In the genomic region with DNA sequence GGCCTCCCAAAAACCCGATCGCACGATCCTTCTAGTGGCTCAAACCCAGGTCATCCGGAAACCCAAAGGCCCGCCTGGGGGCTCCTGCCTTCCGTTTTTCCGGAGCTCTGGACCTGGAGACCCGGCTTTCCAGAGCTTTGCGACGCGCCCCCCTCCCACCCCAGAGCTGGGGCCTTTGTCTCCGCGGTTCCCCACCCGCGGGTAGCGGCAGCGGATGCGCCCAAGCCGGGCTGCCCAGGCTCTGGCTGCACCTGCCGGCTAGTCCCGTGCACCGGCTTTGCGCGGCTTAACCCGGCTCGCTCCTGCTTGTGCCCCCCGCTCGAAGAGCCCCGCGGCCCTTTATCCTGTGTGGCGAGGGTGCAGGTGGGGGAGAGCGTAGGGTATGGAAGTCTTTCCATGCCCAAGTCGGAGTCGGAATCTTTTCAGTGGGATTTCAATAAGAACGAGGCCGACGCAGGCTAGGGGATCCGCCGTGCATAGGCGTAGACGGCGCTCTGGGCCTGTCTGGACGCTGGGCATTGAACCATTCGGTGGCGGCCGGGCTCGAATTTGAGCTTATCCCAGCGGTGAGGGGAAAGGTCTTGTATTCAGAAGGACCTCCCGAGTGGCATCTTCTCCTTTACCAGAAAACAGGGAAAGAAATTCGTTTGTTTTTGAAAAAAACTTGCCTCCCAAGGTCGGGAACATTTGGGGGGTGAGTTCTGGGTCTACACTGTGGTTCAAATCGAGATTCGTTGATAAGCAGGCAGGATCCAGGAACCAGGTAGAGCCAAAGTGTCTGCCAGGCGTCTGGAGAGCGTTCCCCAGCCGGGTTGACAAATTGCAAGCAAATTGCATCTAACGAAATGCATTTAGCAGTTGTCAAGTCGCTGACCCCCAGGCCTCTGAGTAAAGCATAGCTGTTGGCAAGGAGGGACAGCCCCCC, we compare ENCODE assay signal across 9 mouse cellular contexts. TPM values are rescaled to one million over a fixed set of nuclear protein-coding genes. Genes with fewer than 3 reads are reported as not detected.
A peak's percentile ranks its signal among the peaks of the same experiment; 100 is the strongest.
DNase-seq lines count a peak whose midpoint lies in the region; ATAC-seq and TF ChIP-seq lines count a peak whose summit lies in the region.
"Had no signal": no experiment of that assay in that cellular context is flagged by ENCODE, and none has a peak within 500 bp of the region (broad histone marks: within the 10 kb centered on the region; RNA-seq: fewer than 3 reads in every experiment).

No protein-coding gene starts in this region.

- peak in 1 of 2 experiments; percentile 5; a peak in 1 of 4 replicates for TF ChIP-seq POLR2A in MEL (IDR thresholded peaks at IDR 0.05; ENCODE audit: control insufficient read depth in 1 of 2, insufficient read depth in 1 of 2, low read depth in 1 of 2, low read length in 2 of 2, poor library complexity in 1 of 2)

- H3K9ac ChIP-seq in MEL (ENCODE audit: control insufficient read depth, low read depth, low read length, poor library complexity, severe bottlenecking), result peak overlapping the region; percentile 92
- peak overlapping the region; percentile 77 for H3K9ac ChIP-seq in heart, embryonic 13.5 days
- H3K9ac ChIP-seq in liver, embryonic 11.5 days (ENCODE audit: low read depth, low read length), result peak overlapping the region; percentile 17; the same call in 1 of the 2 replicates
- H3K9ac ChIP-seq in stomach, postnatal 0 days (ENCODE audit: low read length), result no peak overlapping the region

- H3K9me3 ChIP-seq in MEL (replicated peaks; ENCODE audit: insufficient read depth, low read length), result no peaks in the 10 kb centered on the region
- H3K9me3 ChIP-seq in heart, embryonic 13.5 days, result no peaks in the 10 kb centered on the region
- no peaks in the 10 kb centered on the region for H3K9me3 ChIP-seq in liver, embryonic 11.5 days (ENCODE audit: control insufficient read depth, low read length)
- no peaks in the 10 kb centered on the region for H3K9me3 ChIP-seq in stomach, postnatal 0 days (ENCODE audit: control insufficient read depth, low read length)

- TF ChIP-seq CTCF in MEL (IDR thresholded peaks at IDR 0.05 in 2 of 3, conservative IDR thresholded peaks at IDR 0.05 in 1 of 3; ENCODE audit: control insufficient read depth in 1 of 3, insufficient read depth in 1 of 3, low read depth in 2 of 3, low read length in 3 of 3, poor library complexity in 1 of 3, severe bottlenecking in 1 of 3), result no peak
- TF ChIP-seq CTCF in stomach, postnatal 0 days (IDR thresholded peaks at IDR 0.05; ENCODE audit: low read depth), result no peak

- no peak for ATAC-seq in heart, embryonic 13.5 days (ENCODE audit: extremely low read depth, insufficient number of reproducible peaks, low FRiP score, low TSS enrichment)
- no peak for ATAC-seq in liver, embryonic 11.5 days (replicated peaks; ENCODE audit: low FRiP score)
- ATAC-seq in stomach, postnatal 0 days (ENCODE audit: low FRiP score, low TSS enrichment), result no peak

- H3K4me2 ChIP-seq in heart, embryonic 13.5 days, result peak overlapping the region; percentile 81
- peak overlapping the region; percentile 80 for H3K4me2 ChIP-seq in liver, embryonic 11.5 days
- peak overlapping the region; percentile 52 for H3K4me2 ChIP-seq in stomach, postnatal 0 days (replicated peaks; ENCODE audit: low read depth)

- TF ChIP-seq EP300 in MEL (IDR thresholded peaks at IDR 0.05; ENCODE audit: low read depth in 1 of 2, low read length in 2 of 2), result peak in 1 of 2 experiments; percentile 18; a peak in 1 of 4 replicates
- no peak for TF ChIP-seq EP300 in stomach, postnatal 0 days (optimal IDR thresholded peaks at IDR 0.05)

- no peaks in the 10 kb centered on the region for H3K27me3 ChIP-seq in MEL (ENCODE audit: control insufficient read depth in 1 of 2, insufficient read depth in 2 of 2, low read length in 2 of 2)
- H3K27me3 ChIP-seq in heart, embryonic 13.5 days (replicated peaks), result peaks cover 100% of the 10 kb centered on the region
- peaks cover 97% of the 10 kb centered on the region for H3K27me3 ChIP-seq in liver, embryonic 11.5 days (replicated peaks; ENCODE audit: control insufficient read depth, insufficient read depth, low read length)
- peaks cover 51% of the 10 kb centered on the region for H3K27me3 ChIP-seq in stomach, postnatal 0 days (ENCODE audit: control insufficient read depth, insufficient read depth, low read length)

- H3K4me3 ChIP-seq in MEL (ENCODE audit: control insufficient read depth in 1 of 2, insufficient read depth in 1 of 2, low read depth in 2 of 2, low read length in 2 of 2), result peak overlapping the region; percentile 79 to 94
- H3K4me3 ChIP-seq in heart, embryonic 13.5 days, result peak overlapping the region; percentile 54
- peak overlapping the region; percentile 49 for H3K4me3 ChIP-seq in liver, embryonic 11.5 days (ENCODE audit: low read depth, low read length)
- H3K4me3 ChIP-seq in stomach, postnatal 0 days (ENCODE audit: low read depth, low read length), result peak overlapping the region; percentile 38

- DNase-seq in heart, adult 18-20 months, result peak; percentile 7 to 59
- no peak for DNase-seq in heart, postnatal 25 days (ENCODE audit: low spot score)
- peak; percentile 63 for DNase-seq in MEL (ENCODE audit: low read depth, low spot score)
- peak; percentile 58 for DNase-seq in liver, embryonic 11.5 days (ENCODE audit: low spot score)
- DNase-seq in stomach, postnatal 0 days (ENCODE audit: low spot score), result peak; percentile 36
- no peak for DNase-seq in gastrocnemius, postnatal 10 days
- no peak for DNase-seq in right cerebral cortex, postnatal 10 days (ENCODE audit: low spot score in 2 of 2)

- intact Hi-C loops in heart, postnatal 25 days (cut with DNase I), result no loop called here

- 3% methylated on average over 58 of the region's 58 CpGs for WGBS in heart, embryonic 13.5 days
- 5% methylated on average over 58 of the region's 58 CpGs for WGBS in liver, embryonic 11.5 days
- 6% methylated on average over 58 of the region's 58 CpGs for WGBS in stomach, postnatal 0 days

- peak overlapping the region; percentile 70 for H3K27ac ChIP-seq in MEL (ENCODE audit: control insufficient read depth, low read depth, low read length)
- no peak overlapping the region for H3K27ac ChIP-seq in heart, embryonic 13.5 days (replicated peaks)
- no peak overlapping the region for H3K27ac ChIP-seq in liver, embryonic 11.5 days (ENCODE audit: low read depth, low read length)
- H3K27ac ChIP-seq in stomach, postnatal 0 days (replicated peaks), result no peak overlapping the region

- no peak for TF ChIP-seq RAD21 in MEL (IDR thresholded peaks at IDR 0.05; ENCODE audit: low read depth, low read length)

- peaks cover 18% of the 10 kb centered on the region for H3K79me2 ChIP-seq in MEL (ENCODE audit: control insufficient read depth, insufficient read depth, low read length, poor library complexity)

- H3K4me1 ChIP-seq in MEL (ENCODE audit: control insufficient read depth in 1 of 2, insufficient read depth in 2 of 2, low read length in 2 of 2), result peaks cover 8 to 37% of the 10 kb centered on the region in 2 experiments
- H3K4me1 ChIP-seq in heart, embryonic 13.5 days, result peaks cover 61% of the 10 kb centered on the region
- H3K4me1 ChIP-seq in liver, embryonic 11.5 days (replicated peaks; ENCODE audit: control insufficient read depth, insufficient read depth, low read length), result peaks cover 53% of the 10 kb centered on the region
- peaks cover 4% of the 10 kb centered on the region for H3K4me1 ChIP-seq in stomach, postnatal 0 days (replicated peaks; ENCODE audit: control insufficient read depth, insufficient read depth)

- peaks cover 0 to 21% of the 10 kb centered on the region in 2 experiments; a peak in 2 of 4 replicates for H3K36me3 ChIP-seq in MEL (ENCODE audit: control insufficient read depth in 1 of 2, insufficient read depth in 2 of 2, low read length in 2 of 2)
- no peaks in the 10 kb centered on the region for H3K36me3 ChIP-seq in heart, embryonic 13.5 days
- H3K36me3 ChIP-seq in liver, embryonic 11.5 days (ENCODE audit: control insufficient read depth, insufficient read depth, low read length), result no peaks in the 10 kb centered on the region
- H3K36me3 ChIP-seq in stomach, postnatal 0 days (ENCODE audit: control insufficient read depth, insufficient read depth, low read length), result no peaks in the 10 kb centered on the region

TF ChIP-seq in MEL, 35 proteins besides CTCF, POLR2A, EP300 and RAD21:
- TF ChIP-seq MAX (IDR thresholded peaks at IDR 0.05; ENCODE audit: low read length), result no peak
- no peak for TF ChIP-seq E2F4 (IDR thresholded peaks at IDR 0.05; ENCODE audit: borderline replicate concordance, low read depth, low read length)
- TF ChIP-seq MAZ (IDR thresholded peaks at IDR 0.05; ENCODE audit: low read depth, low read length), result no peak
- TF ChIP-seq GATA1 (IDR thresholded peaks at IDR 0.05; ENCODE audit: low read depth, low read length), result peak; percentile 42; the same call in 1 of the 2 replicates
- TF ChIP-seq CHD2 (IDR thresholded peaks at IDR 0.05; ENCODE audit: low read length), result no peak
- 0 out of 2 replicates have a peak, but pooled peaks have one; percentile 2 for TF ChIP-seq MXI1 (IDR thresholded peaks at IDR 0.05; ENCODE audit: low read depth, low read length)
- TF ChIP-seq SIN3A (IDR thresholded peaks at IDR 0.05; ENCODE audit: low read length), result peak; percentile 62
- 0 out of 2 replicates have a peak, but pooled peaks have one; percentile 12 for TF ChIP-seq TCF12 (IDR thresholded peaks at IDR 0.05; ENCODE audit: low read depth, low read length)
- TF ChIP-seq ZMIZ1 (IDR thresholded peaks at IDR 0.05; ENCODE audit: low read depth, low read length), result 0 out of 2 replicates have a peak, but pooled peaks have one; percentile 9

RNA-seq across cellular contexts. Expression of a gene that starts 0.6 kb away (rescaled TPM):
- 10 to 100 TPM; 18.1 to 23.4 TPM for total RNA-seq in heart, adult 18-20 months (2021)
- 10 to 100 TPM; 17.0 to 19.8 TPM for total RNA-seq in heart, postnatal 25 days (2021)
- 3.7 and 7.7 TPM in 2 replicates for total RNA-seq in MEL (2012; rRNA removed)
- polyA plus RNA-seq in MEL (2012; ENCODE audit: insufficient read depth in 1 of 2, insufficient read length in 2 of 2, low read depth in 1 of 2, low replicate concordance in 2 of 2, missing spikeins in 1 of 2), result 10 to 100 TPM in 1 of 2 experiments, not detected in 1; 12.4 TPM
- polyA plus RNA-seq in heart, embryonic 13.5 days (2015; fragmentation: Nextera tagmentation; extraction: Ambion mirVana), result 14.3 and 17.6 TPM in 2 replicates
- 13.3 and 15.9 TPM in 2 replicates for polyA plus RNA-seq in liver, embryonic 11.5 days (2014; fragmentation: Nextera tagmentation; extraction: Ambion mirVana)
- polyA plus RNA-seq in stomach, postnatal 0 days (2015; fragmentation: Nextera tagmentation; extraction: Ambion mirVana), result 3.3 and 3.4 TPM in 2 replicates
- total RNA-seq in gastrocnemius, postnatal 10 days (2021), result 1 to 10 TPM; 5.7 to 6.0 TPM

RNA-seq across cellular contexts. Expression of a gene that starts 27.8 kb away (rescaled TPM):
- total RNA-seq in heart, adult 18-20 months (2021), result not detected
- total RNA-seq in heart, postnatal 25 days (2021), result not detected
- not detected in 2 replicates for total RNA-seq in MEL (2012; rRNA removed)
- polyA plus RNA-seq in MEL (2012; ENCODE audit: insufficient read depth in 1 of 2, insufficient read length in 2 of 2, low read depth in 1 of 2, low replicate concordance in 2 of 2, missing spikeins in 1 of 2), result not detected
- polyA plus RNA-seq in heart, embryonic 13.5 days (2015; fragmentation: Nextera tagmentation; extraction: Ambion mirVana), result not detected in 2 replicates
- not detected in 2 replicates for polyA plus RNA-seq in liver, embryonic 11.5 days (2014; fragmentation: Nextera tagmentation; extraction: Ambion mirVana)
- polyA plus RNA-seq in stomach, postnatal 0 days (2015; fragmentation: Nextera tagmentation; extraction: Ambion mirVana), result not detected in 2 replicates
- total RNA-seq in gastrocnemius, postnatal 10 days (2021), result not detected
- total RNA-seq: heart, postnatal 10 days had no signal

Comparison
In these comparisons a context has a peak if more than half of its experiments do, and no peak if none do; other contexts are left out.
1. DNase-seq: peak in heart, adult 18-20 months (2 of 2), MEL (single experiment), liver, embryonic 11.5 days (single experiment) and stomach, postnatal 0 days (single experiment); none in heart, postnatal 25 days (single experiment), gastrocnemius, postnatal 10 days (single experiment) and right cerebral cortex, postnatal 10 days (0 of 2).
2. Peak in every context shown above with its lines, with median percentiles within 50 percentile points of each other: H3K4me3 ChIP-seq and H3K4me2 ChIP-seq.